Mouse (Mus musculus): Measurements from ENCODE around the gene Btbd35f3.
"Not testable (repeated sequence)": the region's sequence is repeated elsewhere in the genome, so short reads cannot be mapped to it uniquely, and the experiment has no call there.

Gene Btbd35f3

DNA sequence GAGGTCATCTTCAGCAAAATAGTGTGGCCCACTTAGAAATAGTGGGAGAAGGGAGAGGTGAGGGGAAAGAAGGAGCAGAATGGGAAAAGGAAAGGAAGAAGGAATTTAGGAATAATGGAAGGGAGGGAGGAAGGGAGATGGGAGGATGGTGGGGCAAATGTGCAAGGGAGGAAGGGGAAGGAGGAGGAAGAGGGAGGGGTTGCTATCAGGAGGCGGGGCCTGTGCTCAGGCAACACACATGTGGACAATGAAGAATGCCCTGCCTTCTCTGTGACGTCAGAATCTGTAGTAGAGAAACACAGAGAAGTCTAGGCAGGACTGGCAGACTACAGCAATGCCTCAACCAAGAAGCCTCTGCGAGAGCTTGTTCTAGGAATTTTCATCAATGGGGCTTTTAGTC is at the start of gene Btbd35f3:
Gene Btbd35f3, plus strand, starts transcription at position 301 of the 400 bp plus-strand sequence.
- not testable (repeated sequence) for DNase-seq

Data from retina, postnatal 1 day (tissue).